Mouse (Mus musculus): Measurements from ENCODE around the gene Gm10717. TPM values are rescaled to one million over a fixed set of nuclear protein-coding genes. Genes with fewer than 3 reads are reported as not detected.
"Not testable (repeated sequence)": the region's sequence is repeated elsewhere in the genome, so short reads cannot be mapped to it uniquely, and the experiment has no call there.

Gene Gm10717
- total and polyA plus RNA-seq, 2 experiments from 2014 or later = 0.31 to 0.38 TPM

DNA sequence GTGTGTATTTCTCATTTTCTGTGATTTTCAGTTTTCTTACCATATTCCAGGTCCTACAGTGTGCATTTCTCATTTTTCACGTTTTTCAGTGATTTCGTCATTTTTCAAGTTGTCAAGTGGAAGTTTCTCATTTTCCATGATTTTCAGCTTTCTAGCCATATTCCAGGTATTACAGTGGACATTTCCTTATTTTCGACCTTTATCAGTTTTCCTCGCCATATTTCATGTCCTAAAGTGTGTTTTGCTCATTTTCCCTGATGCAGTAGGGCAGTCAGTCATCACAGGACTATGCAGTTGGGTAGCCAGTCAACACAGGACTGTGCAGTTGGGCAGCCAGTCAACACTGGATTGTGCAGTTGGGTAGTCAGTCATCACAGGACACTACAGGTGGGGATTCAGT is 12.9 kb downstream of the Gm10717 start:
- 59% methylated on average over 4 of the region's 4 CpGs for WGBS
- peak; percentile 1 for DNase-seq (ENCODE audit: low spot score)
- not testable (repeated sequence) for H3K4me2 ChIP-seq (ENCODE audit: low read depth, low read length); H3K4me3 ChIP-seq (ENCODE audit: low read length); H3K27me3 ChIP-seq (ENCODE audit: insufficient read depth, low read length); H3K9ac ChIP-seq (replicated peaks; ENCODE audit: low read length); H3K27ac ChIP-seq; H3K36me3 ChIP-seq (ENCODE audit: insufficient read depth, low read length); ATAC-seq; H3K4me1 ChIP-seq (ENCODE audit: insufficient read depth, low read length); H3K9me3 ChIP-seq (ENCODE audit: low read length)

Small RNA genes within 50 kb of the gene (microRNA-seq; reads per million reads assigned to microRNA genes)
- 0 to 0.36 reads per million in 2 experiments for gene Mir101c

Other genes with a start within 250 kb of the Gm10717 start
- not detected in 2 replicates for gene Gm10722, start 24.5 kb upstream of the Gm10717 start, total RNA-seq (2014; rRNA removed)
- gene Gm10722, start 24.5 kb upstream of the Gm10717 start, polyA plus RNA-seq (2015; fragmentation: Nextera tagmentation; extraction: Ambion mirVana) = not detected in 2 replicates
- gene Gm11168, start 22.1 kb upstream of the Gm10717 start, total RNA-seq (2014; rRNA removed) = not detected in 2 replicates
- gene Gm11168, start 22.1 kb upstream of the Gm10717 start, polyA plus RNA-seq (2015; fragmentation: Nextera tagmentation; extraction: Ambion mirVana) = 0.28 TPM in 1 of 2 replicates, not detected in the other
- not detected in 2 replicates for gene Gm10721, start 12.3 kb upstream of the Gm10717 start, total RNA-seq (2014; rRNA removed)
- 0.35 TPM in 1 of 2 replicates, not detected in the other for gene Gm10721, start 12.3 kb upstream of the Gm10717 start, polyA plus RNA-seq (2015; fragmentation: Nextera tagmentation; extraction: Ambion mirVana)
- not detected in 2 replicates for gene Gm10720, start 9.8 kb upstream of the Gm10717 start, total RNA-seq (2014; rRNA removed)
- not detected in 2 replicates for gene Gm10720, start 9.8 kb upstream of the Gm10717 start, polyA plus RNA-seq (2015; fragmentation: Nextera tagmentation; extraction: Ambion mirVana)
- 0.83 TPM in 1 of 2 replicates, not detected in the other for gene Gm10719, start 8.0 kb upstream of the Gm10717 start, total RNA-seq (2014; rRNA removed)
- 0.38 TPM in 1 of 2 replicates, not detected in the other for gene Gm10719, start 8.0 kb upstream of the Gm10717 start, polyA plus RNA-seq (2015; fragmentation: Nextera tagmentation; extraction: Ambion mirVana)
- not detected in 2 replicates for gene Gm10718, start 1.9 kb upstream of the Gm10717 start, total RNA-seq (2014; rRNA removed)
- gene Gm10718, start 1.9 kb upstream of the Gm10717 start, polyA plus RNA-seq (2015; fragmentation: Nextera tagmentation; extraction: Ambion mirVana) = 0.41 TPM in 1 of 2 replicates, not detected in the other
- gene Gm17535, start 9.2 kb downstream of the Gm10717 start, total RNA-seq (2014; rRNA removed) = not detected in 2 replicates
- not detected in 2 replicates for gene Gm17535, start 9.2 kb downstream of the Gm10717 start, polyA plus RNA-seq (2015; fragmentation: Nextera tagmentation; extraction: Ambion mirVana)
- gene Gm10715, start 11.5 kb downstream of the Gm10717 start, total RNA-seq (2014; rRNA removed) = not detected in 2 replicates
- not detected in 2 replicates for gene Gm10715, start 11.5 kb downstream of the Gm10717 start, polyA plus RNA-seq (2015; fragmentation: Nextera tagmentation; extraction: Ambion mirVana)

Data from hindbrain, postnatal 0 days (tissue).